Mouse (Mus musculus) kidney, postnatal 4 days (tissue): ENCODE data around the gene Ssbp2.

ENCODE experiments used
- DNase-seq, 2 experiments: peaks; one replicate each; pipeline ENCODE4 v3.0.0; 2021; ENCODE audit warnings: mixed read lengths in 2 of 2

Gene Ssbp2

GRCm38 (mm10) chr13:91536711-91537110, 76.6 kb downstream of the Ssbp2 start:
- DNase-seq, result no peak

- DNase-seq, result no peak
These were observed 80.3 kb downstream of the Ssbp2 start for GRCm38 (mm10) chr13:91540145-91541068.

GRCm38 (mm10) chr13:91541069-91541429, 81.0 kb downstream of the Ssbp2 start:
- DNase-seq, result no peak

GRCm38 (mm10) chr13:91543555-91543954, 83.5 kb downstream of the Ssbp2 start:
- DNase-seq, result no peak

- no peak for DNase-seq
These were observed 104.0 kb downstream of the Ssbp2 start for GRCm38 (mm10) chr13:91564047-91564446.

- DNase-seq, result no peak
These were observed 104.7 kb downstream of the Ssbp2 start for GRCm38 (mm10) chr13:91564755-91565154.

GRCm38 (mm10) chr13:91581504-91581903, 121.4 kb downstream of the Ssbp2 start:
- DNase-seq, result no peak

- no peak for DNase-seq
These were observed 122.1 kb downstream of the Ssbp2 start for GRCm38 (mm10) chr13:91582212-91582611.

GRCm38 (mm10) chr13:91586368-91586767, 126.3 kb downstream of the Ssbp2 start:
- no peak for DNase-seq

- no peak for DNase-seq
These were observed 128.4 kb downstream of the Ssbp2 start for GRCm38 (mm10) chr13:91588475-91588874.

GRCm38 (mm10) chr13:91591863-91592262, 131.8 kb downstream of the Ssbp2 start:
- no peak for DNase-seq

- DNase-seq, result peak in 1 of 2 experiments; percentile 16
These were observed 135.2 kb downstream of the Ssbp2 start for GRCm38 (mm10) chr13:91595284-91595683.

- DNase-seq, result no peak
These were observed 139.5 kb downstream of the Ssbp2 start for GRCm38 (mm10) chr13:91599594-91599993.

GRCm38 (mm10) chr13:91605043-91605840, 145.2 kb downstream of the Ssbp2 start:
- DNase-seq, result no peak

GRCm38 (mm10) chr13:91610601-91611000, 150.5 kb downstream of the Ssbp2 start:
- no peak for DNase-seq

GRCm38 (mm10) chr13:91611909-91612308, 151.8 kb downstream of the Ssbp2 start:
- DNase-seq, result no peak

GRCm38 (mm10) chr13:91612578-91612977, 152.5 kb downstream of the Ssbp2 start:
- no peak for DNase-seq

GRCm38 (mm10) chr13:91616050-91616449, 156.0 kb downstream of the Ssbp2 start:
- no peak for DNase-seq

- no peak for DNase-seq
These were observed 156.8 kb downstream of the Ssbp2 start for GRCm38 (mm10) chr13:91616876-91617275.

GRCm38 (mm10) chr13:91619431-91619830, 159.3 kb downstream of the Ssbp2 start:
- DNase-seq, result no peak

- DNase-seq, result no peak
These were observed 160.5 kb downstream of the Ssbp2 start for GRCm38 (mm10) chr13:91620541-91620940.

GRCm38 (mm10) chr13:91631291-91631799, 171.3 kb downstream of the Ssbp2 start:
- DNase-seq, result no peak

- DNase-seq, result no peak
These were observed 174.0 kb downstream of the Ssbp2 start for GRCm38 (mm10) chr13:91634123-91634522.

- DNase-seq, result no peak
These were observed 175.9 kb downstream of the Ssbp2 start for GRCm38 (mm10) chr13:91635957-91636356.
